Mouse (Mus musculus) embryonic facial prominence, embryonic 12.5 days (tissue): Measurements from ENCODE around the gene Gtf3c5. TPM values are rescaled to one million over a fixed set of nuclear protein-coding genes. Genes with fewer than 3 reads are reported as not detected.

Experiments used
- ATAC-seq: fragments of 200-750 bp; cut with Nextera tagmentation; 2 replicates; pipeline ENCODE4 v1.8.0; 2017; ENCODE audit not compliant: insufficient number of reproducible peaks, insufficient read depth, low FRiP score, low TSS enrichment
- H3K27ac ChIP-seq: fragments of 300-500 bp; sonication (generic); 2 replicates; pipeline ENCODE4 v1.5.1; 2016; ENCODE audit warnings: mild to moderate bottlenecking
- H3K27me3 ChIP-seq: fragments of 300-500 bp; sonication (generic); 2 replicates; pipeline ENCODE4 v1.6.1; 2016; ENCODE audit warnings: mild to moderate bottlenecking, moderate library complexity
- H3K36me3 ChIP-seq: fragments of 300-500 bp; sonication (generic); 2 replicates; pipeline ENCODE4 v1.6.1; 2016; ENCODE audit warnings: mild to moderate bottlenecking
- H3K4me1 ChIP-seq: fragments of 300-500 bp; sonication (generic); 2 replicates; pipeline ENCODE4 v1.6.1; 2016
- H3K4me2 ChIP-seq: fragments of 300-500 bp; sonication (generic); replicated peaks from 2 replicates; pipeline ENCODE4 v1.6.1; 2016; ENCODE audit warnings: mild to moderate bottlenecking, moderate library complexity
- H3K4me3 ChIP-seq: fragments of 300-500 bp; sonication (generic); 2 replicates; pipeline ENCODE4 v1.5.1; 2016; ENCODE audit warnings: mild to moderate bottlenecking
- H3K9ac ChIP-seq: fragments of 300-500 bp; sonication (generic); 2 replicates; pipeline ENCODE4 v1.6.1; 2016; ENCODE audit warnings: mild to moderate bottlenecking, moderate library complexity
- H3K9me3 ChIP-seq: fragments of 300-500 bp; sonication (generic); 2 replicates; pipeline ENCODE4 v1.6.1; 2016; ENCODE audit warnings: mild to moderate bottlenecking, moderate library complexity
- WGBS: fragments of 180-500 bp; shearing (Covaris S2); methylation state at CpG from one replicate; pipeline ENCODE4 v1.1.7; 2016; 5-methylcytosine and 5-hydroxymethylcytosine counted together
- microRNA-seq: library from miRNA; unstranded; fragments of <30 nt; microRNA quantifications from one replicate; pipeline ENCODE4, GENCODE M21; 2017
- polyA plus RNA-seq: library from polyadenylated mRNA; unstranded; fragments of >200 nt; fragmentation: Nextera tagmentation; extraction: Ambion mirVana; gene quantifications from 2 replicates; pipeline ENCODE4 v1.2.1, GENCODE M21; 2016

The Gtf3c5 gene
- polyA plus RNA-seq, 1 experiment from 2014 or later, result 53.6 TPM

- H3K4me3 ChIP-seq, result no peak overlapping the region
- no peak overlapping the region for H3K9ac ChIP-seq
- no peak for ATAC-seq
- 40% methylated on average over 2 of the region's 2 CpGs for WGBS
- H3K27me3 ChIP-seq, result no peaks in the 10 kb centered on the region
- H3K4me2 ChIP-seq, result no peak overlapping the region
- 0 out of 2 replicates have a peak, but pooled peaks cover 11% of the 10 kb centered on the region for H3K36me3 ChIP-seq
- H3K27ac ChIP-seq, result no peak overlapping the region
- H3K9me3 ChIP-seq, result no peaks in the 10 kb centered on the region
- H3K4me1 ChIP-seq, result peaks cover 17% of the 10 kb centered on the region
Observed at GRCm38 (mm10) chr2:28518231-28518630, 65.3 kb downstream of the Gtf3c5 start.

GRCm38 (mm10) chr2:28517206-28517909 is 66.2 kb downstream of the Gtf3c5 start:
- H3K27ac ChIP-seq, result no peak overlapping the region
- no peak overlapping the region for H3K4me3 ChIP-seq
- no peaks in the 10 kb centered on the region for H3K27me3 ChIP-seq
- H3K9ac ChIP-seq, result no peak overlapping the region
- H3K36me3 ChIP-seq, result 0 out of 2 replicates have a peak, but pooled peaks cover 7% of the 10 kb centered on the region
- no peaks in the 10 kb centered on the region for H3K9me3 ChIP-seq
- WGBS, result 52% methylated on average over 5 of the region's 5 CpGs
- H3K4me2 ChIP-seq, result no peak overlapping the region
- peaks cover 17% of the 10 kb centered on the region for H3K4me1 ChIP-seq
- ATAC-seq, result no peak

Small RNA genes lying within 50 kb of the gene (microRNA-seq; reads per million reads assigned to microRNA genes)
- not detected for gene Gm22824

Other genes starting within 250 kb of the Gtf3c5 start
- 7.2 TPM in 2 replicates for gene Ppp1r26, start 137.0 kb downstream of the Gtf3c5 start, polyA plus RNA-seq
- 0.69 and 1.2 TPM in 2 replicates for gene 1700007K13Rik, start 117.4 kb downstream of the Gtf3c5 start, polyA plus RNA-seq
- 57.5 and 61.8 TPM in 2 replicates for gene Mrps2, start 115.7 kb downstream of the Gtf3c5 start, polyA plus RNA-seq
- 0.36 TPM in 1 of 2 replicates, not detected in the other for gene Gbgt1, start 86.9 kb downstream of the Gtf3c5 start, polyA plus RNA-seq
- 0.87 TPM in 1 of 2 replicates, not detected in the other for gene Gm10134, start 77.7 kb downstream of the Gtf3c5 start, polyA plus RNA-seq
- 64.1 and 66.1 TPM in 2 replicates for gene Ralgds, start 70.6 kb downstream of the Gtf3c5 start, polyA plus RNA-seq
- not detected in 2 replicates for gene Cel, start 20.3 kb downstream of the Gtf3c5 start, polyA plus RNA-seq
- 0.97 and 1.0 TPM in 2 replicates for gene Gfi1b, start 38.2 kb upstream of the Gtf3c5 start, polyA plus RNA-seq
- gene Tsc1, start 57.5 kb upstream of the Gtf3c5 start, polyA plus RNA-seq, result 25.3 and 26.4 TPM in 2 replicates
- 0.57 and 1.0 TPM in 2 replicates for gene Spaca9, start 116.0 kb upstream of the Gtf3c5 start, polyA plus RNA-seq
- gene Ak8, start 116.4 kb upstream of the Gtf3c5 start, polyA plus RNA-seq, result 0.80 and 0.97 TPM in 2 replicates